Mouse (Mus musculus) embryo, embryonic 9.5 days (tissue): ENCODE data around the gene Aldh3b2.
"Not testable (repeated sequence)": the region's sequence is repeated elsewhere in the genome, so short reads cannot be mapped to it uniquely, and the experiment has no call there.

Experiments
- DNase-seq: peaks from one replicate; pipeline ENCODE4 v3.0.0-alpha.2; 2017; ENCODE audit errors: extremely low spot score

The Aldh3b2 gene

DNA sequence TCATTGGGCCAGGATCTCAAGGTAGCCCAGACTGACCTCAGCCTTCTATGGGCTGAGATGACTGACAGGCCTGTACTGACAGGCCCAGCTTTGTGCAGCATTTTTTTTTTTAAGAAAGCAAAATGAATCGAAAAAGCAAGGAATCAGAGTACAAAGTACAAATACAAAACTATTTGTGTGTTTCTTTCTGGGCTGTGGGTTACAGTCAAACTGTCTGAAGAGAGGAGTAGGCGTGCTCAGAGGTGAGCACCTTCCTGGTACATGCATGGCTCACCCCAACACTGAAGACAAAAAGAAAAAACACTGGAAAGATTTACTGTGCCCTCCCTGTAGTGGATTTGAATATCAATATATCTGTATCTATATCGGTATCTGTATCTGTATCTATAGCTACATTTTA lies 24.3 kb upstream of the Aldh3b2 start:
- DNase-seq: no peak

- no peak for DNase-seq
These were observed 23.6 kb upstream of the Aldh3b2 start for GRCm38 (mm10) chr19:3948546-3948945.

DNA sequence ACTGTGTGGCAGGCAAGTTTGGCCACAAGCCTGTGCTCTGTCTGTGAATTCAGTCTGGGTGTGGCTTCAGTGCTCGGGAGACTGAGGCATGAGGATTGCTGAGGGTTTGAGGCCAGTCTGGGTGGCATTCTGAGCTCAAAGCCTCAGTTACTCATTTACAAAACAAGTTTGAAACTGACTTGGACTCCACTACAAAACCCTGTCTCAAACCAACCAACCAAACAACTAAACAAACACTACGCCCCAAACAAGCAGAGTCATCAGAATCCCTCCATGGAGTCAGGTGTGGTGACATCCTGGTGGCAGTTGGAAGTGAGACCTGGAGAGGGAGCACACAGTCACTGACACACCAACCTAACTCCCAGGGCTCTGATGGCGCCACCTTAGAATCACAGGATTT lies 21.8 kb upstream of the Aldh3b2 start:
- DNase-seq: no peak

- DNase-seq: no peak
These were observed 20.7 kb upstream of the Aldh3b2 start for GRCm38 (mm10) chr19:3951461-3951860.

- DNase-seq: no peak
These were observed 20.0 kb upstream of the Aldh3b2 start for GRCm38 (mm10) chr19:3952099-3952498.

GRCm38 (mm10) chr19:3955033-3955432 lies 17.1 kb upstream of the Aldh3b2 start:
- DNase-seq: no peak

- DNase-seq: no peak
These were observed 16.3 kb upstream of the Aldh3b2 start for GRCm38 (mm10) chr19:3955804-3956203.

DNA sequence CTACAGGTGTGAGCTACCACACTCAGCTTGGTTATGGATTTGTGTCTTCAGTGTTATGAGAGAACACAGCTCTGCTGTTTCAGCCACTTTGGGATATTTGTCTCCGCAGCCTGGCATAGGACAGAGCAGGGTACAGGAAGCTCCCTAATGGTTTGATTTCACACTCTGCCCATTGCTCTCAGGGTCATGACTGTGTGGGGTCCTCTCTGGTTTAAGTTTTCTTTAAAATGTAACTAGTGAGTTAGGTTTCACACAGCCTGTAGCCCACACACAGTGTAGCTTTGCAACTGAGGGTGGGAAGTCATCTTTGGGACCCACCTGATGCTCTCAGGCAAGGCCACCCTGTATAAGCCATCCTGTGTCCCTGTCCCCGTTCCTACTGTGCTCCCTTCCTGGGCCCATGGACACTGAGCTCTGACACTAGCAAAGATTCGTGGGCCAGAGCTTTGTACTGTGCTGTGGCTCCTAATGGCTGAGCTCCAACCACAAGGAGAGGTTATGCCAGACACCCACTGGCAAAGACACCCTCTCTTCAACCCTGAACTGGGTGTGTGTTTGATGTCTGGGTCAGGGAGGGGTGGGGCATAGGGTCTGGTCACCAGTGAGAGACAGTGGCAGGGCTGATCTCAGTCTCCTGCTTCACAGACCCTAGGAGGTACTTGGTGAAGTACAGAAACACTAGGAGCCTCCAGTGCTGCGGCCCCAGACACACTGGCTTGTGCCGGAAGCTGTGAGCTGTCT lies 14.7 kb upstream of the Aldh3b2 start:
- DNase-seq: not testable (repeated sequence)

- DNase-seq: no peak
These were observed 13.7 kb upstream of the Aldh3b2 start, which contains the start of gene Aldh3b3 for GRCm38 (mm10) chr19:3958470-3958869. Gene Aldh3b3, plus strand, starts transcription at chr19:3958645.

- DNase-seq: no peak
These were observed 13.1 kb upstream of the Aldh3b2 start for GRCm38 (mm10) chr19:3959030-3959429.

- no peak for DNase-seq
These were observed 11.9 kb upstream of the Aldh3b2 start for GRCm38 (mm10) chr19:3960211-3960610.

GRCm38 (mm10) chr19:3961805-3962204 lies 10.3 kb upstream of the Aldh3b2 start:
- not testable (repeated sequence) for DNase-seq

DNA sequence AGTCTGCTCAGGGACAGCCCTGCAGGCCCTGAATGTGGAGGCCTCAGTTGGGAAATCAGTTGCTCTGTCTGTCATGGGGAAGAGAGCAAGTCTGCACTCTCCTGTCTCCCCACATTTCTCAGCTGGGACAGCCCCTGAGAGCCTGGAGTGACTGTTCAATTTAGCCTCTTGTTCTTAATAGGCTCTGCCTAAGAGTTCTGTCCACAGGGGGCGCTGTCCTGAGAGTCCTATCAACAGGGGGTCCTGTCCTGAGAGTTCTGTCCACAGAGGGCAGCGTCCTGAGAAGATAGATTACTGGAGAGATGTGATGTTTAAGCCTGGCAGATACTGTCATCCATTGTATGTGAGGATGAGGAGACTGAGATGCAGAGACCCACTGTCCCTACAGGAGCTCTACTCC lies 9.7 kb upstream of the Aldh3b2 start:
- DNase-seq: no peak

- no peak for DNase-seq
These were observed 8.1 kb upstream of the Aldh3b2 start for GRCm38 (mm10) chr19:3964030-3964429.

- no peak for DNase-seq
These were observed 5.6 kb upstream of the Aldh3b2 start for GRCm38 (mm10) chr19:3966330-3967075.

- DNase-seq: no peak
These were observed 4.9 kb upstream of the Aldh3b2 start for GRCm38 (mm10) chr19:3967258-3967657.

- DNase-seq: not testable (repeated sequence)
These were observed 2.5 kb downstream of the Aldh3b2 start for GRCm38 (mm10) chr19:3974608-3975007.

DNA sequence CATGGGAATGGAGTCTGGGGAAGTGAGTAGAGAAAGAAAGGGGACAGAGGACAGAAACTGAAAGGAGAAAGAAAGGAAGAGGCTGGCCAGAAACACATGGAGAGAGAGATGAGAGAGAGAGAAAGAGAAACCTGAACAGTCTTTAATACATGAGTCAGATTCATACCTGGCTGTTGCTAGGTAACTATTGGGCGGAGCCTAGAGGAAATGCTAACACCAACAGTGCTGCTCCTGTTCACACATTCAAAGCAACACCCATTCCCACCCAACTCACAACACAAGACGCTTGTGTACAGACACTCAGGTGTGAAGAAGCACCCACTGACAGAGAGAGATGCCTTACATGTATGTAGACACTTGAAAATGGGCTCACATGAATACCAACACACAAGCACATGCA lies 3.7 kb downstream of the Aldh3b2 start:
- DNase-seq: no peak

- peak; percentile 83 for DNase-seq
These were observed 8.2 kb downstream of the Aldh3b2 start for GRCm38 (mm10) chr19:3980309-3980708.

DNA sequence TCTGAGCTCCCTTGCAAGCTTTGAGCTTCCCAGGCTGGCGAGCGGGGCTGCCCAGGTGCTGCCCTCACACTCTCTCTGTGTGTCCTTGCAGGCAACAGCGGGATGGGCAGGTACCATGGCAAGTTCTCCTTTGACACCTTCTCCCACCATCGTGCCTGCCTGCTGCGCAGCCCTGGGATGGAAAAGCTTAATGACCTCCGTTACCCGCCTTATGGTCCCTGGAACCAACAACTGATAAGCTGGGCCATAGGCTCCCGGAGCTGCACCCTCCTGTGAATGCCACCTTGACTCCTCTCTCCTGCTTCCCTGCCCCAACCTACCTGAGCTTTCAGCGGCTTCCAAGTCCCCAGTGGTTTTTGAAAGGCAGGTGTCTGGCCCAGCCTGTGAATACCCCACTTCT lies 8.8 kb downstream of the Aldh3b2 start:
- DNase-seq: no peak

DNA sequence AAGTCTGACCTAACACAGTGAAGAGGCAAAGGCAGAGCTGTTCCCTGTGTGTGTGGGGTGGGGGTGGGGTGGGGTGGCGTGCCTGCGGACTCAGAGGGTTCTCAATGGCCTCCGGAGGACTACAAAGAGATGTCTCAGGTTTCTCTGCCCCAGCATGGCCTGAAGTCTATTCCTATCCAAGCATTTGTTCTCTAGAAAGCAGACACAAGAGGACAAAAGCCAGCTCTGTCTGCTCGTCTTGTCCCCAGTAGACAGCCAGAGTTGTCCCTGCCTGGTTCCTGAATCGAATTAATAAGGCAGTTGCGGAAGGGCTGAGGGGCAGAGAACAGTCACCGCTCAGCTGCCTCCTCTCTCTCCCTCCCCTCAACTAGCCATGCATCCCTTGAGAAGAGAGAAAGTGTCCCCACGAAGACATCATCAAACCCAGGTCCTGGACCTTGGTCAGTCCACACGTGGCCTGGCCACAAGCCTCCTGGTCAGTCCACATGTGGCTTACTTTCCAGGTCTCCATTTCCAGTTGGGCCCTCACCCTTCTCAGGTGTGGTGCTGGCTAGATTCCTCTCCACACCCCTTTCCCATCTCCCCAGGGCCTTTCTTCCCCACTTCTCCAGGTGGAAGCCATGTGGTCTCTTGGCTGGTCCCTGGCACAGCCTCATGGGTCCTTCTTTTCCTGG lies 11.5 kb downstream of the Aldh3b2 start:
- DNase-seq: no peak

DNA sequence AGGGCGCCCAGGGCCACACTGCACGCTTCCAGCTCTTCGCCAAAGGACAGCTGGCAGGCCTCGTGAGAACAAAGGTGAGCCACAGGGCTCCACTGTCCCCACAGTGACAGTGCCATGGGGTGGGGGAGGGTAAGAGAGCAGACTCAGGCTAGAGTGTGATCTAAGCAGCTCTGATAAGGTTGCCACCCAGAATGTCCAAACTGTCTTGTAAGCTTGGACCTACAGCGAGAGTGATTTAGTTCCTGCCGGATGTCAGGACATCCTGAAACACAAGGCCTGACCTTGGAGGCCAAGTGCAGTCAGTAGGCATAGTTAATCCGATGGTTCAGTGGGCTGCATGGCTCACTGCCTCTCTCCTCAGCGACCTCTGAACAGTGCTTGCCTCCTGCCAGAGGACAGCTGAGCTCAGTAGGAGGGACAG lies 13.1 kb downstream of the Aldh3b2 start:
- DNase-seq: peak; percentile 45

DNA sequence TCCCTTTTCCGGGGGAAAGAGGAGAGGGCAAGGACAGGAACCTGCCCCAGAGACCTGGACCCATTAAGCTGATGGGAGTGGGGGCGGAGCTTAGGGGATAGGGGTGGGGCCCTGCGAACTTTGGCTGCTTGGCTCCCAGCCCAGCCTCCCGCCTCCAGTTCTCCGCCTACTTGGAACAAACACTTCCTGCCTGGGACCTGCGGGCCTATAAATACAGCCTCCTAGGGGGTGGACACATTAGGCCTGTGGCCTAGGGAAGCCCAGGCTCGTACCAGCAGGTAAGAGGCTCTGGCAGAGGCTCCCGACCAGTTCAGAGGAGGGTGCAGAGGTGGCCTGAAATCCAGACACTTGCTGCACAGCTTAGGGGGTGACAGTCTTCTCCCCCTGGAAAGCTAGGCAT lies 14.2 kb downstream of the Aldh3b2 start, which contains the start of gene Acy3:
Gene Acy3, plus strand, starts transcription at position 237 of the 400 bp plus-strand sequence.
- peak; percentile 56 for DNase-seq
